Mouse (Mus musculus) cerebellum, adult 11-12 months (tissue): ENCODE data around the gene Hoxd11.

Experiments
- DNase-seq: peaks from one replicate; pipeline ENCODE4 v3.0.0; 2022

Gene Hoxd11

DNA sequence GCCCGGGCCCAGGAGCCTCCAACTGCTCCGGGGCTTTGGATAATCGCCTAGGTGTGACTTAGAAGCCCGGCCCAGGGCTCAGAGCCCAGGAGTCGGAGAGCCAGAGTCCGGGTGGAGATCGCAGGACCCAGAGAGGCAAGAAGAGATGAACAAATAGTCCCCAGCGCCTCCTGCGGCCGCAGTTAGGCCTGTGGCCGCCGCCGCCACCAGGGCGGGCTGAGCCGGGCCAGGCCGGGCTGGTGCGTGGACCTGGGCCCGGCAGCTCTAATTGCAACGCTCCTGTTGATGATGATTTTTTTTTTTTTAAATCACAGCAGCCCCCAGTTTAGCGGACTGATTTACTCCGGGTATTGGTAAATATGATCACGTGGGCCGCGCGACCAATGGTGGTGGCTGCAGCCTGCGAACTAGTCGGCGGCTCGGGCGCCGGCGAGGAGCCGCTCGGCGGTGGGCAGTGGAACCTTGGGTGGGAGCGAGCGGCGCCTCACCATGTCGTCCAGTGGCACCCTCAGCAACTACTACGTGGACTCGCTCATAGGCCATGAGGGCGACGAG is 18.3 kb downstream of the Hoxd11 start, which contains the start of gene Hoxd9:
Gene Hoxd9, plus strand, starts transcription at position 161 of the 555 bp plus-strand sequence.
- no peak for DNase-seq

GRCm38 (mm10) chr2:74698201-74699052 is 19.1 kb downstream of the Hoxd11 start:
- no peak for DNase-seq

DNA sequence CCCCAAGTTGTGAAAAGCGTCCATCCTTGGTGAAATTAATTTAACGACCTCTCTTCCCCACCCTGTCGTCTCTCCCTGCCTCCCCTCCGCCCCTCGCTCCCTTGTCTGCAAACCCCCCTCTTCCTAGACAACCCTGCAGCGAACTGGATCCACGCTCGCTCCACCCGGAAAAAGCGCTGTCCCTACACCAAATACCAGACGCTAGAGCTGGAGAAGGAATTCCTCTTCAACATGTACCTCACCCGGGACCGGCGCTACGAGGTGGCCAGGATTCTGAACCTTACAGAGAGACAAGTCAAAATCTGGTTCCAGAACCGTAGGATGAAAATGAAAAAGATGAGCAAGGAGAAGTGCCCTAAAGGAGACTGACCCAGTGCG is 19.7 kb downstream of the Hoxd11 start:
- no peak for DNase-seq

- no peak for DNase-seq
Observed at GRCm38 (mm10) chr2:74699664-74700545, 20.5 kb downstream of the Hoxd11 start.

GRCm38 (mm10) chr2:74700546-74701112 is 21.3 kb downstream of the Hoxd11 start:
- no peak for DNase-seq

DNA sequence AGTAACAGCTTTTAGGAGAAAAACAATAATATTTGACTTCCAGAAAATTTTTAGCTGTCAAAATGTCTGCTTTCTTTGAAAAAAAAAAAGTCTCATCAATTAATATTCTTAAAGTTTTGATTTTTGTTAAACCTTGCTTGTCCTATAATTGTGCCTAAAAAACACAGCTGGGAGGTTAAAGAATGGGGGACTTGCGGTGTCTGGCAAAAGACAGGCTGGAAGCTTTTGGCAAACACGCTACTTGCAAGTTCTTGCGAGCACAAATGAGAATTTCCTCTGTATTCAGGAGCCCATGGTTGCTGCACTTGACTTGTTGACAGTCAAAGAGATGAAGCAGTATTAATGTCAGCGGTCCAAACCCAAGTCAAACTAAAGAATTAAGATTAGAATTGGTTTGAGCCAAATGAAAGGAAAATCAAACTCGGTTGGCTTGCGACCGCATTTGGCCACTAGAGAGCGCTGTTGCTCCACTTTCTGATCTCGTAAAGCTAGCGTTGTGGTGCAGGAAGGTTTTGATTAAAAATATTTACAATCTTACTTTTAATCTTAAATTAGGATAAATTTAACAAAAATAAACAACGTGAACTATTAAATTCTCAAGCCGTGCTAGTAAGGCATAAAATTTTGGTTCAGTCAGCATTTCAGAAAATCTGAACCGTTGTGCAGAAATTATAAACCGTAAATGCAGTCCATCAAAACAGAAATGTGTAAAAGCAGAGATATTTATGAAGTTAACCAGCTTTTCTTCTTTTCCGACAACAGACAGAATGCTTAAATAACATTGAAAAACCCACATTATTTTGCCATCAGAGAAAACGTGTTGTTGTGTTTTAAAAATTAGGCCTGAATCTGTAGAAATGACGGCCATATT is 22.8 kb downstream of the Hoxd11 start:
- DNase-seq = no peak

- no peak for DNase-seq
Observed at GRCm38 (mm10) chr2:74702820-74703219, 23.5 kb downstream of the Hoxd11 start.

DNA sequence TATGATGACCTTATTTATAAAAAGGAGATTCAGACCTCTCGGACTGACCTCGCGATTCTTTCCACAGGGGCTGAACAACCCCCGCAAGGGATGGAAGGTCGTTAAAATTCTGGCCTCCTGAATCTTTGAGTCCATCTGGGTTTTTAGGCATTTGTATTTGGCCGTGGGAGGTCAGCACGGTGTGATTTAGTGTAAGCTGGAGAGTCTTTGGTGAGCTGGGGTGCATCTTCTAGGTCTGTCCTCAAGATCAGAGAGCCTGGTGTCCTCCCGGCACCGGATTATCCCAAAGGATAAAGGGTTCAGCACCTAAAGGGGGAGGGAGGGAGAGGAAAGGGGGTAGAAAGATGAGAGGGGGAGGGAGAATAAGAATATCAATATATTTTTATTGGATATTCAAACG is 24.0 kb downstream of the Hoxd11 start:
- DNase-seq = no peak

- no peak for DNase-seq
Observed at GRCm38 (mm10) chr2:74703720-74704392, 24.5 kb downstream of the Hoxd11 start.

- DNase-seq = no peak
Observed at GRCm38 (mm10) chr2:74704393-74704998, 25.1 kb downstream of the Hoxd11 start, which contains the start of gene Hoxd8. Gene Hoxd8 (plus strand): TSS chr2:74704615.

- no peak for DNase-seq
Observed at GRCm38 (mm10) chr2:74704999-74705466, 25.7 kb downstream of the Hoxd11 start.

DNA sequence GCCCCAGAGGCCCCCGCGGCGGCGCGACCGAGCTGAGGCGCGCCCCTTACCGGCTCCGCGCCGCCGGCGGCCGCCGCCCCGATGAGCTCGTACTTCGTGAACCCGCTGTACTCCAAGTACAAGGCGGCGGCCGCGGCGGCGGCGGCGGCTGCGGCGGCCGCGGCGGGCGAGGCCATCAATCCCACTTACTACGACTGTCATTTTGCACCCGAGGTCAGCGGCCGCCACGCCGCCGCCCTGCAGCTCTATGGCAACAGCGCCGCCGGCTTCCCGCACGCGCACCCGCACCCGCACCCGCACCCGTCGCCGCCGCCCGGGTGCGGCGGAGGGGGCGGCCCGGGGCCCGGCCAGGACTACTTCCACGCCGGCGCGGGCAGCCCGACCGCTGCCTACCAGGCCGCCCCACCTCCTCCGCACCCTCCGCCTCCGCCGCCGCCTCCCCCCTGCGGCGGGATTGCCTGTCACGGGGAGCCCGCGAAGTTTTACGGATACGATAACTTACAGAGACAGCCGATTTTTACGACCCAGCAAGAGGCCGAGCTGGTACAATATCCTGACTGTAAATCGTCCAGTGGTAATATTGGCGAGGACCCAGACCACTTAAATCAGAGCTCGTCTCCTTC is 26.2 kb downstream of the Hoxd11 start:
- no peak for DNase-seq

DNA sequence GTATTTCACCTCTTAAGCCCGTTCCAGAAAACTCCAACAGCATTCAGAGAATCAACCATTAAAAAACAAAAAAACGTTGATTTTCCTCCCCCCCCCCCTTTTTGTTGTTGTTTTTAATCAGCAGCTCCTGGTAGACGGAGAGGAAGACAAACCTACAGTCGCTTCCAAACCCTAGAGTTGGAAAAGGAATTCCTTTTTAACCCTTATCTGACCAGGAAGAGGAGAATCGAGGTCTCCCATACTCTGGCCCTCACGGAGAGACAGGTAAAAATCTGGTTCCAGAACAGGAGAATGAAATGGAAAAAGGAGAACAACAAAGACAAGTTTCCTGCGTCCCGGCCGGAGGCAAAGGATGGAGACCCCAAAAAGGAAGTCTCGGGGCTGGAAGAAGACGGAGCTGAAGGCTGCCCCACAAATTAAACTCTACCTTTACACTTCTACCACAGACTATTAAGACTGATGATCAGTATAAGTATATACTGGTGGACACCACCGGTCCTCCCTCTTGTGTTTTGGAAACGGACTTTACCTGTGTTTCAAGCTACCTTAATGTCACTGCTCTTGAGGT is 27.1 kb downstream of the Hoxd11 start:
- no peak for DNase-seq

DNA sequence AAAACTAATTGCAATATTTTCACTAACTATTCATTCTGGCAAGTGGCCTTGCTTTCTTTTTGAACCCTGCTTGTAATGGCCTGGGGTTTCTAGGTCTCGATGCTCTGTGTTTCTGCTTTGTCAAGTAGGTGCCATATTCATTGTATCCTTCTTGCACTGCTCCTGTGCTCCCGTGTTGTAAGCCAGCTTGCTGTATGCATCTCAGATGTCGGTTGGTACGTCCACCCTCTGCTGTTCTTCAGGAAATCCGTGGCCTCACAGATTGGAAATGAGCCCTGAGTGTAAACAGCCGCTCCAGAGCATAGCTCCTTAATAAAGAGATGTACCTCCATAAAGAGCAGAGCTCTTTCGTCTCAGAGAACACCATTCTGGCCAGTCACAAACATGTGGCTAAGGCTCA is 28.2 kb downstream of the Hoxd11 start:
- DNase-seq = no peak

GRCm38 (mm10) chr2:74708676-74709075 is 29.3 kb downstream of the Hoxd11 start:
- DNase-seq = no peak

DNA sequence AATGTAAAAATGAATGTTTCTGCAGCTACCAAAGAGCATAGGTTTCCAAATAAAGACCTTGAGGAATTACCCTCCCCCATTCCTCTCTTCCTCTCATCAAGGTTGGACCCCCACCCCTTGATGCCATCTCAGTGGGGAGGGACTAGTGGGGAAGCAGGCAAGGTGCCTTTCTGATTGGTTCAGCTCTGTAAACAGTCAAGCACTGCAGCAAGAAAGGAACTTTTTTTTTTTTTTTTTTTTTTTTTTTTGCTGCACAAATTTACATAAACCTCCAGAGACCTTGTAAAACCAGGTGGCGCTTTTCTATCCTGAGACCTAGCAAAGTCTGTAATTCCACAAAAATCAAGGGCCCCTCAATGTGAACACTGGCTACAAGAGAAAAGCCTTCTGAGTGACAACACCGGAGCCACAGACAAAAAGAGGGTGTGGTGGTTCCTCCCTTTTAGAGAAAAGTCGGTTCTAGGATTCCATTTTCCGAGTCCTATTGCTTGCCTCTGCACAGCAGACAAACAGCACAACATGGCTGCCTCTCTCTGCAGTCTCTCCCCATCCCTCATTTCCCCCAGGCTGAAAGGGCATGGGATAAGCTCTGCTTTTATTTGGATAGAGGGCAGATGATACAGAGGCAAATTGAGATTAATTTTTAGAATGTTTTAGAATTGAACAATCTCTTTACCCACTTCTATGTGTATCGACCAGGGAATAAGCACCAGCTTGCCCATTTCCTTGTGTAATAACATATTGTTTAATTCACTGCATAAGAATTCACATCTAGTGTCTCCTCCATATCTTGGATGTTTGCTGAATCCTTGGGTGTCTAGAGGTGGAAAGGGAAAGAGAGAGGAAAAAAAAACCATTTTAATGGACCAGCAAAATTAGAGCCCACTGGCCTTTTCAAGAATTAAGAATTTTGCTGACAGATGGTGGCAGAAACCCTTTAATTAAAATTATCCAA is 30.4 kb downstream of the Hoxd11 start:
- DNase-seq = no peak

DNA sequence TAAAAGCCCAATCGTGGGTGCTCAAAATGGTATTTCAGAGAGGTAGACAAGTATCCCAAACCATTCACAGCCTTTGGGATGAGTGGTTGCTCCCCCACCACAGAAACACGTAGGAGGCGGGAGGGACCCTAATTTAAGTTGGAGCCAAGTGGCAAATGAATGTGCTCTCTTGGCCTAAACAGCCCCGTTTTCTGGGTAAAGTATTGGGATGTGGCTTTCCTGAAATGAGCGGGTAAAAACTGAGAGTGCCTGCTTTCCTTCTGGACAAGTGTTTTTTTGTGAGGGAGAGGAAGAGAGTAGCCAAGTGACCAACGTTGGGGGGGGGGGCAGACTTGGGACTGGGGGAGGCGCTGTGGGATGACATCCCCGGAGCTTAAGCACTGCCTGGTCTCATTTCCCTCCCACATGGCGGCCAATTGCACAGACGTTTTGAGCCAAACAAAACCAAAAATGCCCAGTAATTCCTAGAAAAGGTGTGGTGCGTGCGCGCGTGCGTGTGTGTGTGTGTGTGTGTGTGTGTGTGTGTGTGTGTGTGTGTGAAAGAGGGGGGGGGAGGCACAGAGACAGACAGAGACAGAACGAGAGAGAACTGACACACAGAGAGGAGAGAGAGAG is 31.7 kb downstream of the Hoxd11 start:
- DNase-seq = no peak
